Comparison of ENCODE assay signal across 8 mouse cellular contexts in the genomic region with DNA sequence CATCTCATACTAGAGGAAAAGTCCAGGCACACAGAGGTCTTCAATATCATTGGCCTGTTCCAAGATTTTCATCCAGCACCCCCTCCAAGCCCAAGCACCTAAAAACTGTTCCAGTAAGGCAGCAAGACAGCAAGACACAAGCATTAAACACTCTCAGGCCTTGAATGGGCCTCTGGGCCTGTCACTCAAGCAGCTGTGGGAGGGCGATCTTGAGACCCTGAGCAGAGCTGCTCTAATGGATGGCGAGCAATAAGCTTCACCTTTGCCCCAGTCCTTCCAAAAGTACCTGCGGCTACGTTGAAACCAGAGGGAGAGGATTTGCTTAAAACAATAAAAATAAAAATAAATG.
DNase-seq lines count a peak whose midpoint lies in the region; ATAC-seq and TF ChIP-seq lines count a peak whose summit lies in the region.

No protein-coding gene starts in this region.

- no peaks in the 10 kb centered on the region for H3K36me3 ChIP-seq in heart, embryonic 14.5 days (ENCODE audit: control insufficient read depth, insufficient read depth, low read length)
- no peaks in the 10 kb centered on the region for H3K36me3 ChIP-seq in ES-E14 (ENCODE audit: control insufficient read depth, insufficient read depth, low read length, poor library complexity, severe bottlenecking)
- H3K36me3 ChIP-seq in limb, embryonic 14.5 days (ENCODE audit: control insufficient read depth, insufficient read depth, low read length) = no peaks in the 10 kb centered on the region
- no peaks in the 10 kb centered on the region for H3K36me3 ChIP-seq in stomach, embryonic 15.5 days

- H3K4me1 ChIP-seq in heart, embryonic 14.5 days (ENCODE audit: control insufficient read depth in 2 of 2, insufficient read depth in 2 of 2, low read length in 2 of 2) = peaks cover 0 to 2% of the 10 kb centered on the region in 2 experiments; a peak in 1 of 4 replicates
- peaks cover 3% of the 10 kb centered on the region in 2 experiments; a peak in 1 of 4 replicates for H3K4me1 ChIP-seq in ES-E14 (ENCODE audit: control insufficient read depth in 2 of 2, insufficient read depth in 2 of 2, low read length in 2 of 2, poor library complexity in 1 of 2)
- peaks cover 3% of the 10 kb centered on the region; the same call in 1 of the 2 replicates for H3K4me1 ChIP-seq in limb, embryonic 14.5 days (ENCODE audit: control insufficient read depth, insufficient read depth, low read length)
- H3K4me1 ChIP-seq in stomach, embryonic 15.5 days = peaks cover 5% of the 10 kb centered on the region; the same call in 1 of the 2 replicates

- peak overlapping the region; percentile 77 for H3K4me2 ChIP-seq in heart, embryonic 14.5 days (ENCODE audit: low read length)
- peak overlapping the region; percentile 67 for H3K4me2 ChIP-seq in limb, embryonic 14.5 days (replicated peaks; ENCODE audit: low read depth, low read length, severe bottlenecking)
- H3K4me2 ChIP-seq in stomach, embryonic 15.5 days = peak overlapping the region; percentile 71

- peak; percentile 56; the same call in 1 of the 2 replicates for ATAC-seq in heart, embryonic 14.5 days (ENCODE audit: insufficient number of reproducible peaks, insufficient read depth, low FRiP score, low read depth)
- ATAC-seq in erythroid progenitor cell, adult 5-6 weeks (replicated peaks; ENCODE audit: low FRiP score, poor library complexity, severe bottlenecking) = 0 out of 2 replicates have a peak, but pooled peaks have one; percentile 16
- ATAC-seq in limb, embryonic 14.5 days (ENCODE audit: low FRiP score, low read depth) = peak; percentile 23; the same call in 1 of the 2 replicates
- peak; percentile 45 for ATAC-seq in stomach, embryonic 15.5 days (ENCODE audit: insufficient read depth, low FRiP score, low read depth)

- no peak for TF ChIP-seq POLR2A in limb, embryonic 14.5 days (IDR thresholded peaks at IDR 0.05; ENCODE audit: borderline replicate concordance, extremely low read depth, insufficient read depth, insufficient read length)

- H3K4me3 ChIP-seq in heart, embryonic 14.5 days (ENCODE audit: control insufficient read depth in 1 of 2, insufficient read depth in 1 of 2, low read depth in 1 of 2, low read length in 2 of 2) = peak overlapping the region; percentile 71 to 87
- peak overlapping the region; percentile 62 to 78 for H3K4me3 ChIP-seq in ES-E14 (ENCODE audit: insufficient read depth in 1 of 2, low read depth in 1 of 2, low read length in 2 of 2, poor library complexity in 1 of 2, severe bottlenecking in 1 of 2)
- peak overlapping the region; percentile 52 for H3K4me3 ChIP-seq in limb, embryonic 14.5 days (replicated peaks; ENCODE audit: low read length)
- H3K4me3 ChIP-seq in stomach, embryonic 15.5 days (replicated peaks) = peak overlapping the region; percentile 60

- peak overlapping the region; percentile 73 for H3K9ac ChIP-seq in heart, embryonic 14.5 days (ENCODE audit: low read length)
- peak overlapping the region; percentile 58; the same call in 1 of the 2 replicates for H3K9ac ChIP-seq in ES-E14 (ENCODE audit: insufficient read depth, low read depth, low read length, poor library complexity, severe bottlenecking)
- peak overlapping the region; percentile 65 for H3K9ac ChIP-seq in limb, embryonic 14.5 days (ENCODE audit: low read depth, low read length, severe bottlenecking)
- H3K9ac ChIP-seq in stomach, embryonic 15.5 days = no peak overlapping the region; the same call in 1 of the 2 replicates

- no peaks in the 10 kb centered on the region for H3K9me3 ChIP-seq in heart, embryonic 14.5 days (ENCODE audit: control insufficient read depth, low read length)
- H3K9me3 ChIP-seq in ES-E14 (ENCODE audit: control insufficient read depth, insufficient read depth, low read depth, low read length) = no peaks in the 10 kb centered on the region
- H3K9me3 ChIP-seq in limb, embryonic 14.5 days (ENCODE audit: control insufficient read depth, low read length) = no peaks in the 10 kb centered on the region
- no peaks in the 10 kb centered on the region for H3K9me3 ChIP-seq in stomach, embryonic 15.5 days

- intact Hi-C loops in heart, postnatal 14 days (cut with DNase I) = loop anchor here (5.0 kb wide), 3 partner anchors 137 to 732 kb away; a partner anchor contains a TSS

- in situ Hi-C loops in ES-E14 (cut with MboI; ENCODE audit: low sequenced_read_pairs in 2 of 2, unreplicated experiment in 2 of 2) = no loop called here

- no peak for DNase-seq in heart, postnatal 14 days
- DNase-seq in ES-E14 (ENCODE audit: low read depth, low spot score) = no peak
- DNase-seq in limb, embryonic 14.5 days (ENCODE audit: low spot score) = no peak
- DNase-seq in layer of hippocampus, postnatal 10 days (ENCODE audit: low spot score in 2 of 2) = no peak
- no peak for DNase-seq in spleen, postnatal 36 days (ENCODE audit: low spot score in 2 of 2)

- peak overlapping the region; percentile 76 to 99 for H3K27ac ChIP-seq in heart, embryonic 14.5 days (replicated peaks in 1 of 2; ENCODE audit: control insufficient read depth in 1 of 2, insufficient read depth in 1 of 2, low read depth in 2 of 2, low read length in 2 of 2)
- H3K27ac ChIP-seq in ES-E14 (ENCODE audit: insufficient read depth, low read depth, low read length, poor library complexity, severe bottlenecking) = no peak overlapping the region; the same call in 1 of the 2 replicates
- H3K27ac ChIP-seq in limb, embryonic 14.5 days (replicated peaks; ENCODE audit: low read depth, low read length) = peak overlapping the region; percentile 95
- peak overlapping the region; percentile 99 for H3K27ac ChIP-seq in stomach, embryonic 15.5 days

- no peaks in the 10 kb centered on the region for H3K27me3 ChIP-seq in heart, embryonic 14.5 days (ENCODE audit: control insufficient read depth, insufficient read depth, low read length)
- H3K27me3 ChIP-seq in limb, embryonic 14.5 days (ENCODE audit: control insufficient read depth, insufficient read depth, low read length) = no peaks in the 10 kb centered on the region
- H3K27me3 ChIP-seq in stomach, embryonic 15.5 days (replicated peaks) = no peaks in the 10 kb centered on the region

- 1% methylated on average over 4 of the region's 4 CpGs for WGBS in heart, embryonic 14.5 days
- 1% methylated on average over 4 of the region's 4 CpGs for WGBS in limb, embryonic 14.5 days
- 0% methylated on average over 4 of the region's 4 CpGs for WGBS in stomach, embryonic 15.5 days

TF ChIP-seq in ES-E14, 5 proteins besides CTCF, POLR2A, EP300 and RAD21:
- no peak for TF ChIP-seq ZNF384 (IDR thresholded peaks at IDR 0.05; ENCODE audit: low read depth, low read length)
- no peak for TF ChIP-seq MAFK (IDR thresholded peaks at IDR 0.05; ENCODE audit: insufficient read depth, low read depth, low read length)
